Mouse (Mus musculus) heart, adult 2 months (tissue): ENCODE measurements around the gene Tjp1.

Experiments
- CTCF ChIP-seq: fragments of 200-600 bp; IDR thresholded peaks from 2 replicates; pipeline ENCODE4 v1.8.1; 2022; ENCODE audit warnings: antibody characterized with exemption, mild to moderate bottlenecking, moderate library complexity
- POLR2A ChIP-seq: fragments of 200-500 bp; IDR thresholded peaks from 2 replicates; pipeline ENCODE4 v1.6.1; 2011; ENCODE audit warnings: mild to moderate bottlenecking, low read depth, low read length, control low read depth; ENCODE audit not compliant: insufficient read depth

- TF ChIP-seq CTCF (no peak), POLR2A (no peak)
Measured at GRCm38 (mm10) chr7:65490526-65490925, 37.1 kb downstream of the Tjp1 start.
